Mouse (Mus musculus) heart, postnatal 4 days (tissue): ENCODE data around the gene Nedd9. TPM values are rescaled to one million over a fixed set of nuclear protein-coding genes. Genes with fewer than 3 reads are reported as not detected.
"Not testable (repeated sequence)": the region's sequence is repeated elsewhere in the genome, so short reads cannot be mapped to it uniquely, and the experiment has no call there.

Source experiments
- DNase-seq: peaks from one replicate; pipeline ENCODE4 v3.0.0; 2021
- total RNA-seq, 2 experiments: library from RNA; stranded (reverse); gene quantifications; 2 replicates each; pipeline ENCODE4 v1.2.3; 2021

Gene Nedd9
- total RNA-seq, 2 experiments from 2014 or later: 40.2 to 40.3 TPM

DNA sequence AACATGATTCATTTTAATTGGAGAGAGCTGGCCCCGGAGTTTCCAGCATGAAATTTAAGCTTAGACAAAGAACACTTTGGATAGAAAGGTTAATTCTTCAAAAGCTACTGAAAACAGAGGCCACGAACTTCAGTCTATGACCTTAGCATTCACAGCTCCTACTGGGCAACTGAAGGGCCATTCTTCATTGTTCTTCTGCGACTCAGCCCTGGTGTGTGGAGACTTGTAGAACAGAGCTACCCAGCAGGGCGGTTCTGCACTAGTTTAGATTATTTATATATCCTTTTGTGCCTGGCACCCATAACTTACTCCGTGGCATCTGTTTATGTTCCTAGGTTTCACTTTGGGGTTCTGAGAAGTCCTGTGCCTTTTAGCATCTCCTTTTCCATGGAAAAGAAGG is 193.6 kb downstream of the Nedd9 start:
- DNase-seq: no peak

DNA sequence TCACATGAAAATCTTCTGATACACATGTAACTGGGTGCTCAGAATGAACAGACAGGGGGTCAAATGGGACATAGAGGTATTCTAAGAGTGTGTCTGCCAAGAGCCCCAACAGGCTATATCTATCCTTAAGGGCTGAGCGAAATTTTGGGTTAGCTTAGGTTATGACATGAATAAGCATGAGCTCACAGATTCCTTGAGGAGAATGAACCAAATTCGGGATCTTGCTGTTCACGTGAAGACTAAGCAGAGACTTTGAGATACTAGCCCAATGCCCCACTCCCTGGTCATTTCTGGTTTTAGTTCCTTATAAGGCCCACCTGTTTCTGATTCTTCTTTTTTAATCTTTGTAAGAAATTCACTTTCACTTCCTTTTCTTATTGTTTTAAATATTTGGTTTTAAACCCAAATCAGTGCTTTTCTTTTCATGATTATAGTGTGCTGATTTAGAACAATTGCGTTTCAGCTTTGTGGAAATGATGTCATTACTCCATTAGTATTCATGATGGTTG is 195.6 kb downstream of the Nedd9 start:
- no peak for DNase-seq

DNA sequence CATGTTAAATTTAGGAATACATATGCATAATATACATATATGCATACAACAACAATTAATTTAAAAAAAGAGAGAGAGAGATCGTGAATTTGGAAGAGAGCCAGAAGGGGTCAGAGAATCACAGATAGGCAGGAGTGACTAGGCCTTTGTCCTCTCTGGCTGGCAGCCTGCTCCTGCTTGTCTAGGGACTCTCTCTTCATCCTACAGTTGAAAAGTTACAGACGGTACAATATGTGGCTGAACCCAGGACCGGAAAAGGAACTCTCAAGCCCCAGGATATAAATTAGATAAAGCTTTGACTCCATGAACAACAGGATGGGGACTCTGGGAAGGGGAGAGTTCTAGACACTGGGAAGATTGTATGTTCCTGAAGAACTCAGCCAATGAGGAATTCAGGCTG is 200.9 kb downstream of the Nedd9 start:
- DNase-seq: no peak

DNA sequence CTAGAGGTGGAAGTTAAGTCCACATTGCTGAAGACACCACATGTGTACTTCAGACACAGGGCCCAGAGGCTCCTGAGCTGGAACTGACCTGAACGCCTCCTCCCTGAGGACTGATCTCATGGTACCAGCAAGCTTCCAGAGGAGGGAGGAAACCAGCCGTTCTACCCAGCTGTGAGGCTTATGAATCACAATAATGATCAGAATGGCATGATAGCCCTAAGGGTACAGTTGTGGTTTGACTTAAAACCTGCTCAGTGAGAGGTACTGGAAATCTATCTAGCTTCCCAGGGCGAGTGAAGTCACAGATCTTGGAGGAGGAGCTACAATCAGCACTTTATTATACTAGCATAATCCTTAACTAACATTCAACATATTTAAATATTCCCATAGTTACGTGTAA is 201.7 kb downstream of the Nedd9 start:
- no peak for DNase-seq

DNA sequence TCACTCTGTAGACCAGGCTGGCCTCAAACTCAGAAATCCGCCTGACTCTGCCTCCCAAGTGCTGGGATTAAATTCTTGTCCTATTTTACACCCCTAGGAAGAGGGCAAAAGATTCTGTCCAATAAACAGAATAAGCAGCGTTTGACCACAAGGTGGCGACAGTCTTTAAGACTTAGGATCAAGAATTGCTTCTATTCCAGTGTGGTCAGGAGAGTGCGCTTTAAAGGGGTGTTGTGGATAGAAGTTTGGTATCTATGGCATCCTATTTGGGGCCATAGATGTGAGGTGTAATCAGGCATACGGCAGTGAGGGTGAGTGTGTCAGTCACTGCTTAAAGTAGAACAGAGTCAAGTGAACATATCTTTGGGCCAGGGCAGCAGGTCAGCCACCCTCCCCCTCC is 203.9 kb downstream of the Nedd9 start:
- peak; percentile 84 for DNase-seq

DNA sequence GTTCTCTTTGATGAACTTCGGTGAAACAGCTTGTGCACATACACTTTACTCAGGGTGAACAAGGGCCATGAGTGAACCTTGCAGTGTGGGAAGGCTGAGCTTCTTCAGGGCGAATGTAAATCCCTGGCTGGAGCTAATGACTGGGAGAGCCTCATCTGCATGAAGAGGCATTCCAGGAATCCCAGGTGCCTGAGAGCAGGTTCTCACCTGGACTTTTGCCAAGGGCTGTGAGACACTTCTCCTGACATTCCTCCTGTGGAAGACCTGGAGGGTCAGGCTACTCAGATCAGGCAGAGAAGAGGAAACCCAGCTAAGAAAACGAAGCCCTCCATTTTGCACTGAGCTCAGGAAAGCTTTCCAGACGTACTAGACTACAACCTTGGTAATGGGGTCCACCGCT is 206.5 kb downstream of the Nedd9 start:
- no peak for DNase-seq

DNA sequence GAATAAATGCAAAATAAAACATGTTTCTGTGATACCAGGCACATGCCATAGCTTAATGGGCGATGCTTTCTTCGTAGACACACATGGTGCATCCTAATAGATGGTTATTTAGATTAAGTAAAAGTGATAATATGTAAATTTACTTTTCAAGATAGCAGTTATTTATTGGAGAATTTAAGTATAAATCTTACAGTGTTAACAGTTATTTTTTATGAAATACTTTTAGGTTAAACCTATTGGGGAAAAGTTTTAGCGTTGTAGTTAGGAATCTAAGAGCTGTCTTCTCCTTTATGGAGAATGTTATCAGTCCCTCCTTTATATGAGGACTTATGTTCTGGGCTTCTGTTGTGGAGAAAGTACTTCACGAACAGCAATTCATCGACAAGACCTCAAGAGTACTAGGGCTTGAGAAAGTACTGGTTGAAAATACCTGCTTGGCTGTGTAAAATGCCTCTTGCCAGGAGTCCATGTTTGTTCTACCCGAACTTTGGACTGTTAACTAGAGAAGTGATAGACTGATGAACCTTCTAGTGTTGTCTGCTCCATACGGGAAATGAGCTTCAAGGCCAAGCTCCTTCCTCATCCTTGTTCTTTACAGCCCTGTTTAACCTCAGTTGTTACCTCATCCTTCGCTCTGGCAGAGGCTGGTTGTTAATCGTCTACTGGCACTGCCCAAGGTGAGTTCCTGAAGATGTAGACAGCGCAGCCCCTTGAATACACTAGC is 213.1 kb downstream of the Nedd9 start, which contains the start of gene Gm17364:
TSS of gene Gm17364 (minus strand) at position 51 of the 724 bp plus-strand sequence.
- no peak for DNase-seq

DNA sequence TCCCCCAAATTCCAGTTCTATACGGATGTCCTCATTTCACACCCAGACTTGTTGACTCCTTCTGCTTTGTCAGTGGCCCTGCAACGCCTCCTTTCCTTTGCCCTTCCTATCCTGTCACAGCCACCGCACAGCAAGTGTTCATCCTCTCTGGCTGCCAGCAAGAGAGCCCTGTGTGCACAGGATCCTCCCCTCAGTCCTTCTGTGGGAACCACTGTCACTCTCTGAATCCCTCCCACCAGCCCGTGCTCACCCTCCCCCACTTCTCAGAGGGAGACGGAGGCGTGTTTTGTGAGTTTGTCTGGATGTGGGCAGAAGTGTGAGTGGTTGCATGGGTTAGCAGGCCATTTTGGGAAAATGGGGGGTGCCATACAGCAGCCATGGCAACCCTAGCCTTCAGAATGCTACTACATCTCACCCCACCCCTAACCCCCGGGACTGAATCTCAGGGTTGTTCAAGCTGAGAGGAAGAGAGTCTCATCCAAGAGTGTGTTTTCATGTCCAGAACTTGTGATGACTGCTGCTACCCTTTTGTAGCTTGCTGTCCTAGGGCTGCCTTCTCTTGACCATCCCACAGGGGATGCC is 219.2 kb downstream of the Nedd9 start:
- DNase-seq: no peak

DNA sequence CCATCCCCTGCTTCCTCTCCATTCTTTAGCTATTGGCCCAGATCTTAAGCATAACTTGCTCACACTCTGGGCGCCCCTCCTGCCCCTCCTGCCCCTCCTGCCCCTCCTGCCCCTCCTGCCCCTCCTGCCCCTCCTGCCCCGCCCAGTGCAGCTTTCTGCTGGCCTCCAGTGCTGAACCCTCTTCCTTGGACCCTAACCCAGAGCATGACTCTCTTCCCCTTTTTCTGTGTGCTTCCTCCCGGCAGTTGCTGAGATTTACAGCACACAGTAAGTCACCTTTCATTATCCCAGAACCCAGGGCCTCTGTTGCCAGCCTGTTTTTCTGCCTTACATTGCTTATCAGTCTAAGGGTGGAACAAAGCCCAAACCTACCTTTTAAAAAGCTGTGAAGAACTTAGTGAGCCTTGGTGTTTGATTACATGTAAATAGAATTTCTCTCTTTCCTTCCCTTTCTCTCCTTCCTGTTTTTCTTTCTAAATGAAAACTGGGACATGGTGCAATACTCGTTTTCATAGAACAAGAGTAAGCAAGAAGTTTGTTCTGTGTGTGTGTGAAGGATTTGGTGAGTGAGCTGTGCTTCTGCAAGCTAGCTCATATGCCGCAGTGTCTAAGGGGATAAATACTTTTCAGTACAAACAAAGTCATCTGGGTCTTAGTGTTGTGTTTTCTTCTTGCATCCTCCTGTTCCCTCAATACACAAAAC is 223.7 kb downstream of the Nedd9 start:
- no peak for DNase-seq

DNA sequence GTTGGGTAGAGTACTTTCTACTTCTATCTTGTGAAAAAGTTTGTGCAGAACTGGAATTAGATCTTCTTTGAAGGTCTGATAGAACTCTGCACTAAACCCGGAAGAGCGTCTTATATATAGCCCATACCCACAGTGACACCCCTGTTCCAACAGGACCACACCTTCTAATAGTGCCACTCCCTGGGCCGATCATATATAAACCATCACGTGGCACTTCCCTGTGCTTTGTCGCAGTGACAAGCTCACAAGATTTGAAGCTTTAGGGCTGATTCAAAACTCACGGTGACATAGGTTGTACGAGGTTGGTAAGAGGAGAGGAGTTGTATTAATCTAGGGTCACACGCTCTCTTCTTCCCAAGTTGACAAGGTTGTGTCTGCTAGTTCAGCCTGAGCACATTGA is 225.5 kb downstream of the Nedd9 start:
- DNase-seq: not testable (repeated sequence)

Other genes starting within 250 kb of the Nedd9 start
- gene Smim13, start 237.5 kb downstream of the Nedd9 start, total RNA-seq: 10 to 100 TPM; 17.4 to 18.5 TPM
- gene Gm17364, start 213.4 kb downstream of the Nedd9 start, total RNA-seq: not detected
- 10 to 100 TPM; 25.4 to 26.2 TPM for gene Tmem170b, start 118.5 kb upstream of the Nedd9 start, total RNA-seq